Mouse (Mus musculus) ES-E14 (cell line): ENCODE results near the gene Cpeb4. TPM values are rescaled to one million over a fixed set of nuclear protein-coding genes. Genes with fewer than 3 reads are reported as not detected.

Experiments
- DNase-seq: peaks from one replicate; pipeline ENCODE4 v3.0.0-alpha.2; 2013; ENCODE audit warnings: low read depth, low spot score
- H3K27ac ChIP-seq: 2 replicates; pipeline ENCODE4 v1.5.1; 2012; ENCODE audit warnings: low read depth, mild to moderate bottlenecking, low read length, moderate library complexity, mixed read lengths; ENCODE audit not compliant: poor library complexity, insufficient read depth, severe bottlenecking
- H3K36me3 ChIP-seq: 2 replicates; pipeline ENCODE4 v1.6.1; 2012; ENCODE audit warnings: mild to moderate bottlenecking, low read length, moderate library complexity, mixed read lengths; ENCODE audit not compliant: control insufficient read depth, poor library complexity, insufficient read depth, severe bottlenecking
- H3K4me1 ChIP-seq, 2 experiments: fragments of 150-350 bp in 1 of 2; sonication (generic) in 1 of 2; 2 replicates each; pipeline ENCODE4 v1.6.1; 2012; ENCODE audit warnings: low read length in 2 of 2, mild to moderate bottlenecking in 1 of 2, mixed read lengths in 1 of 2; ENCODE audit not compliant: control insufficient read depth in 2 of 2, insufficient read depth in 2 of 2, poor library complexity in 1 of 2
- H3K4me3 ChIP-seq, 2 experiments: fragments of 150-350 bp in 1 of 2; sonication (generic) in 1 of 2; 2 replicates each; pipeline ENCODE4 v1.5.1; 2012; ENCODE audit warnings: low read length in 2 of 2, low read depth in 1 of 2, mild to moderate bottlenecking in 1 of 2, mixed read lengths in 1 of 2; ENCODE audit not compliant: insufficient read depth in 1 of 2, poor library complexity in 1 of 2, severe bottlenecking in 1 of 2
- H3K9ac ChIP-seq: 2 replicates; pipeline ENCODE4 v1.6.1; 2012; ENCODE audit warnings: low read depth, mild to moderate bottlenecking, low read length, mixed read lengths; ENCODE audit not compliant: poor library complexity, insufficient read depth, severe bottlenecking
- H3K9me3 ChIP-seq: fragments of 150-350 bp; sonication (generic); 2 replicates; pipeline ENCODE4 v1.6.1; 2012; ENCODE audit warnings: low read depth, mild to moderate bottlenecking, low read length; ENCODE audit not compliant: control insufficient read depth, insufficient read depth
- CHD2 ChIP-seq: IDR thresholded peaks from 2 replicates; pipeline ENCODE4 v1.6.1; 2014; ENCODE audit warnings: mild to moderate bottlenecking, low read depth, low read length, inconsistent platforms
- HCFC1 ChIP-seq: IDR thresholded peaks from 2 replicates; pipeline ENCODE4 v1.6.1; 2012; ENCODE audit warnings: low read length, inconsistent platforms, borderline replicate concordance; ENCODE audit not compliant: insufficient read depth
- MAFK ChIP-seq: IDR thresholded peaks from 2 replicates; pipeline ENCODE4 v1.6.1; 2014; ENCODE audit warnings: mild to moderate bottlenecking, low read depth, low read length, inconsistent platforms; ENCODE audit not compliant: insufficient read depth
- ZC3H11A ChIP-seq: IDR thresholded peaks from 2 replicates; pipeline ENCODE4 v1.6.1; 2012; ENCODE audit warnings: low read depth, mild to moderate bottlenecking, inconsistent platforms, low read length, borderline replicate concordance
- ZNF384 ChIP-seq: IDR thresholded peaks from 2 replicates; pipeline ENCODE4 v1.6.1; 2012; ENCODE audit warnings: low read depth, low read length, inconsistent platforms
- in situ Hi-C, 2 experiments: fragments of 600-800 bp; cut with MboI; formaldehyde crosslinking; loops; one replicate each; pipeline ENCODE4 v1.15.1; 2025; ENCODE audit warnings: low sequenced_read_pairs in 2 of 2, inconsistent platforms in 1 of 2; ENCODE audit not compliant: unreplicated experiment in 2 of 2
- total RNA-seq: library from RNA; depleted of rRNA; stranded (reverse); fragments of 300-350 nt; gene quantifications from 2 replicates; pipeline ENCODE4 v1.2.3, GENCODE M21; 2012

Cpeb4 gene
- total RNA-seq, 1 experiment = 11.5 TPM

DNA sequence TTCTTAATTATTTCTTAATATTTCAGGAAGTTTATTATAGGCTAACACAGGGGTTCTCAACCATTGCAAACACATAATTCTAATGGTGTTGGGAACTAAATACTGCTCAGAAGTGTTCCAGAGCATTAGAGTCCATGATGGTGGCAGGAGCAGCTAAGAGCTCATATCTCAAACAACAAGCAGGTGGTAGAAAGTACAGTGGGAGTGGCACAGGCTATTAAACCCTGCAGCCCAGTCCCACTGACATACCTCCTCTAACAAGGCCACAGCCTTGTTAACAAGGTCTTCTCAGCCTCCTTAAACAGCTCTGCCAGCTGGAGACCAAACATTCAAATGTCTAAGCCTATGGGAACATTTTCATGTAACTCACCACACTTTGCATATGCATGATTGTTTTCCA, 27.2 kb downstream of the Cpeb4 start:
- DNase-seq = no peak
- no peaks in the 10 kb centered on the region for H3K9me3 ChIP-seq
- TF ChIP-seq ZNF384 = no peak
- TF ChIP-seq HCFC1 = no peak
- TF ChIP-seq MAFK = no peak
- no peak for TF ChIP-seq ZC3H11A
- no peak for TF ChIP-seq CHD2
- no peaks in the 10 kb centered on the region for H3K36me3 ChIP-seq
- no peak overlapping the region for H3K4me3 ChIP-seq
- H3K4me1 ChIP-seq = no peaks in the 10 kb centered on the region
- no peak overlapping the region for H3K27ac ChIP-seq
- in situ Hi-C loops = no loop called here
- H3K9ac ChIP-seq = no peak overlapping the region

GRCm38 (mm10) chr11:31900736-31901135, 28.7 kb downstream of the Cpeb4 start:
- H3K4me1 ChIP-seq = no peaks in the 10 kb centered on the region
- H3K9me3 ChIP-seq = no peaks in the 10 kb centered on the region
- no peak overlapping the region for H3K9ac ChIP-seq
- H3K4me3 ChIP-seq = no peak overlapping the region
- no peak overlapping the region for H3K27ac ChIP-seq
- no peaks in the 10 kb centered on the region for H3K36me3 ChIP-seq
- TF ChIP-seq HCFC1 = no peak
- in situ Hi-C loops = no loop called here
- DNase-seq = no peak

GRCm38 (mm10) chr11:31902251-31903001, 30.4 kb downstream of the Cpeb4 start:
- H3K4me1 ChIP-seq = no peaks in the 10 kb centered on the region
- no peak overlapping the region for H3K27ac ChIP-seq
- no peak overlapping the region for H3K9ac ChIP-seq
- DNase-seq = no peak
- no peak overlapping the region for H3K4me3 ChIP-seq
- H3K9me3 ChIP-seq = no peaks in the 10 kb centered on the region
- TF ChIP-seq HCFC1 = no peak
- TF ChIP-seq MAFK = no peak
- no peak for TF ChIP-seq ZC3H11A
- no peak for TF ChIP-seq ZNF384
- no peak for TF ChIP-seq CHD2
- H3K36me3 ChIP-seq = no peaks in the 10 kb centered on the region
- in situ Hi-C loops = no loop called here

DNA sequence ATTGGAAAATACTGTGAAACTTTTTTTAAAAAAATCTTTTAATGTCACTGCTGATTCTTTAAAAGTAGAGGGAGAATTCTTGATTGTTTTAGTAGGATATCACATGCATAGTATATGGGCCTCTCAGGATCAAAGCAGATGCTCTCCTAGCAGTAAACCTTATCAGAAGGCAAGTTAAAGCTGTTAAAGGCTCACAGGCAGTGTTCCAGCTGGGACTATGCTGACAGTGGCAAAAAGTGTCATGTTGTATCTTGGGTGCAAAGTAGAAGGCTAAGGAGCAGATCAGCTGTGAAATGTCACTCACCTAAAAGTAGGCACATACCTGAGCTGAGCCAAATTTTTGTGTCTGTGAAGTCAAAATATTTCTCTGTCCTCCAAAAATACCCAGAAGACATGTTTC, 34.5 kb downstream of the Cpeb4 start:
- no peak for DNase-seq
- in situ Hi-C loops = no loop called here
- Histone ChIP-seq H3K9ac (no peak overlapping the region), H3K36me3 (no peaks in the 10 kb centered on the region), H3K27ac (no peak overlapping the region), H3K4me1 (no peaks in the 10 kb centered on the region), H3K4me3 (no peak overlapping the region), H3K9me3 (no peaks in the 10 kb centered on the region)
- TF ChIP-seq HCFC1 (no peak), MAFK (no peak), ZNF384 (no peak), ZC3H11A (no peak)

- Histone ChIP-seq H3K4me1 (no peaks in the 10 kb centered on the region), H3K9ac (no peak overlapping the region), H3K36me3 (no peaks in the 10 kb centered on the region), H3K4me3 (no peak overlapping the region), H3K27ac (no peak overlapping the region), H3K9me3 (no peaks in the 10 kb centered on the region)
- no peak for DNase-seq
- TF ChIP-seq ZNF384 (no peak), ZC3H11A (no peak), CHD2 (no peak), MAFK (no peak), HCFC1 (no peak)
- in situ Hi-C loops = no loop called here
Measured at GRCm38 (mm10) chr11:31907650-31908049, 35.6 kb downstream of the Cpeb4 start.
